Mouse (Mus musculus): Measurements from ENCODE around the gene Olfr846. TPM values are rescaled to one million over a fixed set of nuclear protein-coding genes. Genes with fewer than 3 reads are reported as not detected.

Gene Olfr846
- polyA plus RNA-seq (2017; shearing (Covaris generic)) = not detected

GRCm38 (mm10) chr9:19363905-19364304 lies at the start of gene Olfr846:
Olfr846 (minus strand) TSS chr9:19364005.

GRCm38 (mm10) chr9:19378569-19378968 lies 14.8 kb upstream of the Olfr846 start, which contains the start of gene Olfr847:
Olfr847 (minus strand) TSS chr9:19378669.

DNA sequence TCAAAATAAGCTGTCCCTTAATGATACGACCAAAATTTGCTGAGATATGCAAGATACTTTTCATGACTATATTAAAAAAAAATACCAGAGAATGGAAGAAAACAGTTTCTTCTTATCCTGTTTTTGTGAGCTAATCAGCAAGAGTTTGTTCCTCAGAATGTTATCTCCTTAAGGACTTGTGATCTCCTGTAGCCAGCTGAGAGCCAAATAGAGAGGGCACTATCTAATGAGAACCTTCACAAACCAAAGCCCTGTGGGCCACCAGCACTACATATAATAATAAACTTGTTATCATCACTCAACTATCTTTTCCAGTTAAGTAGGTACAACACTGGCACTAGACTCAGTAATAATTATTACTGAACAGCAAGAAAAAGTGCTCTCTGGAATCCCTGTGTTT lies 27.6 kb downstream of the Olfr846 start, which contains the start of gene Olfr845:
Gene Olfr845 (plus strand): TSS at position 301 of the 400 bp plus-strand sequence.

DNA sequence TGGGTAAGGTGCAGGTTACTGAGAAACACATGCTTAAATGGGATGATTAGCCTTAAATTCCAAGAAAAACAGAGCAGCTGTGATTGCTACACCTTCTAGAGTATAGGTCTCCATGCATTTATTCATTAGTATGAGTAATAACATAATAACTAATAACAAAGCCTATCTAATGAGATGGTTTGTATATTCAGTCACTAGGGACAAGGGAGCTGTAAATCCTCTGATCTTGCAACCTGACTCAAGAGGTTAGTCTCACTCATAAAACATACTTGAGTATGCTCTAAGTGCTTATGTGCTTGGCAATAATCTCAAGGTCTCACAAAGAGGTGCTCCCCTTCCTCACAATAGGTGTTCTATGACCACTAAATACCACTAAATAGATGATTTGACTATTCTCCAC lies 47.8 kb downstream of the Olfr846 start, which contains the start of gene Olfr844:
Gene Olfr844 (plus strand): TSS at position 301 of the 400 bp plus-strand sequence.

Other genes with a start within 250 kb of the Olfr846 start
- 0.14 TPM for gene Olfr836, start 243.6 kb downstream of the Olfr846 start, polyA plus RNA-seq (2017; shearing (Covaris generic))
- not detected for gene Olfr837, start 227.7 kb downstream of the Olfr846 start, polyA plus RNA-seq (2017; shearing (Covaris generic))
- not detected for gene Olfr839-ps1, start 186.7 kb downstream of the Olfr846 start, polyA plus RNA-seq (2017; shearing (Covaris generic))
- not detected for gene Olfr843, start 112.0 kb downstream of the Olfr846 start, polyA plus RNA-seq (2017; shearing (Covaris generic))
- gene Olfr844, start 47.7 kb downstream of the Olfr846 start, polyA plus RNA-seq (2017; shearing (Covaris generic)) = not detected
- gene Olfr845, start 27.5 kb downstream of the Olfr846 start, polyA plus RNA-seq (2017; shearing (Covaris generic)) = not detected
- gene Olfr847, start 14.7 kb upstream of the Olfr846 start, polyA plus RNA-seq (2017; shearing (Covaris generic)) = not detected
- not detected for gene Olfr849, start 76.3 kb upstream of the Olfr846 start, polyA plus RNA-seq (2017; shearing (Covaris generic))
- not detected for gene Olfr850, start 114.2 kb upstream of the Olfr846 start, polyA plus RNA-seq (2017; shearing (Covaris generic))
- gene Olfr851, start 129.3 kb upstream of the Olfr846 start, polyA plus RNA-seq (2017; shearing (Covaris generic)) = not detected
- gene Olfr853, start 177.1 kb upstream of the Olfr846 start, polyA plus RNA-seq (2017; shearing (Covaris generic)) = not detected
- not detected for gene Olfr854, start 203.4 kb upstream of the Olfr846 start, polyA plus RNA-seq (2017; shearing (Covaris generic))
- not detected for gene Olfr855, start 218.6 kb upstream of the Olfr846 start, polyA plus RNA-seq (2017; shearing (Covaris generic))